Mouse (Mus musculus) erythroid progenitor cell, adult 5-6 weeks (primary cell): ENCODE data around the gene Elk3. TPM values are rescaled to one million over a fixed set of nuclear protein-coding genes. Genes with fewer than 3 reads are reported as not detected.

ENCODE experiments used
- ATAC-seq: replicated peaks from 2 replicates; pipeline ENCODE4 v1.8.0; 2016; ENCODE audit warnings: moderate number of reproducible peaks, mild to moderate bottlenecking, moderate TSS enrichment, inconsistent platforms; ENCODE audit not compliant: poor library complexity, low FRiP score, severe bottlenecking
- total RNA-seq, 2 experiments: library from RNA; stranded (forward) in 1 of 2; stranded (reverse) in 1 of 2; fragments of 150-400 nt in 1 of 2; fragments of 186-747, 209-891 nt in 1 of 2; gene quantifications; 2 replicates each; pipeline versions ENCODE4 v1.2.3 to v1.2.4; 2015 to 2017; ENCODE audit warnings: low replicate concordance in 2 of 2

Elk3 gene
- total RNA-seq, 2 experiments from 2014 or later, result 3.9 to 5.0 TPM

- no peak for ATAC-seq
Observed at GRCm38 (mm10) chr10:93301831-93302230, 9.1 kb downstream of the Elk3 start.

- ATAC-seq, result no peak
Observed at GRCm38 (mm10) chr10:93298208-93298607, 12.7 kb downstream of the Elk3 start.

- ATAC-seq, result no peak
Observed at GRCm38 (mm10) chr10:93297774-93298173, 13.2 kb downstream of the Elk3 start.

- no peak for ATAC-seq
Observed at GRCm38 (mm10) chr10:93294547-93295219, 16.3 kb downstream of the Elk3 start.

- no peak for ATAC-seq
Observed at GRCm38 (mm10) chr10:93293621-93294020, 17.3 kb downstream of the Elk3 start.

GRCm38 (mm10) chr10:93291843-93292242 lies 19.1 kb downstream of the Elk3 start:
- peak; percentile 71 for ATAC-seq

- ATAC-seq, result peak; percentile 59; the same call in 1 of the 2 replicates
Observed at GRCm38 (mm10) chr10:93291352-93291751, 19.6 kb downstream of the Elk3 start.

GRCm38 (mm10) chr10:93289404-93289803 lies 21.5 kb downstream of the Elk3 start:
- no peak for ATAC-seq

- ATAC-seq, result no peak
Observed at GRCm38 (mm10) chr10:93288336-93288735, 22.6 kb downstream of the Elk3 start.

GRCm38 (mm10) chr10:93287551-93288145 lies 23.3 kb downstream of the Elk3 start:
- ATAC-seq, result no peak

GRCm38 (mm10) chr10:93285489-93285888 lies 25.4 kb downstream of the Elk3 start:
- ATAC-seq, result no peak

GRCm38 (mm10) chr10:93283258-93283657 lies 27.7 kb downstream of the Elk3 start:
- no peak for ATAC-seq

- no peak for ATAC-seq
Observed at GRCm38 (mm10) chr10:93282526-93282964, 28.4 kb downstream of the Elk3 start.

- no peak for ATAC-seq
Observed at GRCm38 (mm10) chr10:93281092-93281491, 29.8 kb downstream of the Elk3 start.

- no peak for ATAC-seq
Observed at GRCm38 (mm10) chr10:93280586-93280985, 30.3 kb downstream of the Elk3 start.

GRCm38 (mm10) chr10:93279062-93279461 lies 31.9 kb downstream of the Elk3 start:
- no peak for ATAC-seq

GRCm38 (mm10) chr10:93278361-93278760 lies 32.6 kb downstream of the Elk3 start:
- ATAC-seq, result no peak

GRCm38 (mm10) chr10:93276857-93277256 lies 34.1 kb downstream of the Elk3 start:
- ATAC-seq, result no peak

GRCm38 (mm10) chr10:93276349-93276763 lies 34.6 kb downstream of the Elk3 start:
- ATAC-seq, result no peak

- ATAC-seq, result no peak
Observed at GRCm38 (mm10) chr10:93275212-93276136, 35.5 kb downstream of the Elk3 start.
